Mouse (Mus musculus): ENCODE measurements around the gene Tom1l2.

DNA sequence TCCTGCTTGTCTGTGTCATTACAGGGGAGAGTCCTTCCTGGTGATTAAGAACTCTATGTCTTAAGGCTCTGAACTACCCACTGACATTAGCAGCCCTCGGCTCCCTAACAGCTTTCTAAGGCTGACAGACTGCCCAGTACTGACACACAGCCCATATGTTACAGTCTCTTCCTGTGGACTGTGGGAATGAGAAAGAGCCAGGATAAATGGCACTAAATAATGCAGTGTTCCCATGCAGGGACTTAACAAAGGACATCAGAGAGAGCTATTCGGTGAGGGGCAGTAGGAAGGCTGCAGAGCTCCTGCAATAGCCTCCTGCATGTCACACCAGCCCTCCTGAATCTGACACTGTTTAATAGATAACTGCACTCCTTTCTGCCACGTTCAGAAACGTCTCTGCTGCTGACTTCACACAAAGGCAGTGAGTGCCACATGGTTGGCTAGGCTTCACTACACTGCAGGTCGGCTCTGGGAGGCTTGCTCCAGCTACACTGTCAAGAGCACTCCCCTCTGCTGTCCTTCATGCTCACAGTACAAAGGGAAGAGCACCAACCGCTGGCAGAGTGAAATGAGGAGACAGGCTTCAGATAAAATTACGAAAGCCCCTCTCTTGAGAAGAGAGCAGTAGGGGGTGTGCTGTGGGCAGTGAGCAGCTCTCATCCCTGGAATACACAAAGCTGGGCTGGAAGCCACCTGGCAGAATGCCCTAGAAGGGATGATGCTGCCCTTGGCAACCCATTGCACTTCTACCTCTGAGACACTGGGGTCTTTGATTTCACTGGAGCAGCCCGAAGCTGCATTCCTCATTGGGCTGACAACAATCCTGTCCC, 41.5 kb downstream of the Tom1l2 start:
- TF ChIP-seq CTCF (IDR thresholded peaks at IDR 0.05; ENCODE audit: control insufficient read depth, insufficient read depth, insufficient replicate concordance, low read depth, low read length) (no peak), POLR2A (IDR thresholded peaks at IDR 0.05; ENCODE audit: control insufficient read depth, low read depth, low read length) (no peak)

Measured in testis, adult 2 months (tissue).